Mouse (Mus musculus) CD4-positive, CD25-positive, alpha-beta regulatory T cell, adult 2 months (primary cell): ENCODE results near the gene Sbk3.
"Not testable (repeated sequence)": the region's sequence is repeated elsewhere in the genome, so short reads cannot be mapped to it uniquely, and the experiment has no call there.

Experiments
- DNase-seq: peaks from one replicate; pipeline ENCODE4 v3.0.0-alpha.2; 2012; ENCODE audit warnings: low read depth, low spot score

Sbk3 gene

DNA sequence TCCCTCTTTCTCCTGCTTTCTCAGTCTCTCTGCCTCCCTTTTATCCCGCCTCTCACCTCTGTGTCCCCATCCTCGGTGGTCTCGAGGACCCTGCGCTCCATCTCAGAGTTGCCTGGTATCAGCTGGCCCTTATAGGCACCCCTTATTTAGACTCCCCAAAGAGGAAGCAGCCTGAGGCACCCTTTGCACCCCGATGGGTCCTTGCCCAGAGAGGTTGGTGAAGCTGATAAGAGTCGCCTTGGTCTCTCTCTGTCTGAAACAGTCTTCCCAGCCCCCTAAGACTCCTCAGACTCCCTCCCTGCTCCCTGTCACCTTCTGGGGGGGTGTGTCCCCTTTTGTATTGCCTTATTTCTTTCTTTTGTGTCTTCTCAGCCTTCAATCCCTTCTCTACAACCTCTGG lies at the start of gene Sbk3:
TSS of gene Sbk3 (minus strand) at position 101 of the 400 bp plus-strand sequence.
- no peak for DNase-seq

DNA sequence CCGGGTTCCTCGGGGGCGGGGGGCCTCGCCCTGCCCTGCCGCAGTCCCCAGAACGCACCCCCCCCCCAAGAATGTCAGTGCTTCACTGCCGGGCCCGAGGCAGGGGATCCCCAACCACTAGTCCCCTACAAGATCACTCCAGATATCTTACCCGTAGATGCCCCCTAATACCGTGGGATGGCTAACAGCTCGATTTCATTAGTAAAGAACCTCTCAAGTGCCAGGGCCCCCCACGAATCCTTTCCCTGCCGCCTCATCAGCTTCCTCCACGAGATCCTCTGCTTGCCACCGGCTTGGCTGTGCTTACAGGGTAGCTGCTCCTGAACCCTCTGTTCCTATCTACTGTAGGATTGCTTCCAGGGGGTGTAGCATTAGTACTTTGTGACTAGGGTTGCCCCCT lies 49.7 kb upstream of the Sbk3 start:
- no peak for DNase-seq

DNA sequence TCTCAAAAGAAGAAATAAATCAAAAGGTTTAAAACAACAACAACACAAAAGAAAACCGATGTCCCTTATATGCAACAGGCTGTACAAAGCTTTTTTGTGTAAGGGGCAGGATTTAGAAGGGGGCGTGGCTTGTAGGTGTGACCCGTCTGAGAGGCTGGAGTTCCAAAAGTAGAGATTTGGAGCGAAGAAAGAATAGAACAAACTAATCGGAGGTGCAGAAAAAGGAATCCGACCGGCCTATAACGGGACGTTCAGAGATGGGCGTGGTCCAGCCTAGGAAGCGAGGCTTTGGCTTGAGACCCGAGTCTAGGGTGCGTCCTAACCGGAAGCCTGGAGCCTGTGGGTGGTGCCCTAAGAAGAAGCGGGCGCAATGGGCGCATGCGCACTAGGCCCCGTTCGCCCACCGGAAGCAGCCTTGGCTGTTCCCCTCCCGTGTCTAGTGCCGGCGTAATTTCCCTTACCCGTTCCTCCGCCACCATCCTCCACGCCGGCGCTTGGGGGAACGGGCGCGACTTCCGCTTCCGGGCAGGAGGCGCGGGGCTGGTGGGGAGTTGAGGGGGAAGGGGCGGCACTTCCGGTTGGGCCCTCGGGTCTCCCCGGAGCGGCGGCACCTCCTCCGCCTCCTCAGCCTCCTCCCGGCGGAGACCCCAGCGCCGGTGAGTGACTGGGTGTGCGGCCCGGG lies 49.2 kb upstream of the Sbk3 start, which contains the start of the genes Zfp865 and Ccdc106:
TSS of gene Zfp865 (plus strand) at position 377 of the 682 bp plus-strand sequence.
TSS of gene Ccdc106 (plus strand) at position 554 of the 682 bp plus-strand sequence.
- peak; percentile 100 for DNase-seq

DNA sequence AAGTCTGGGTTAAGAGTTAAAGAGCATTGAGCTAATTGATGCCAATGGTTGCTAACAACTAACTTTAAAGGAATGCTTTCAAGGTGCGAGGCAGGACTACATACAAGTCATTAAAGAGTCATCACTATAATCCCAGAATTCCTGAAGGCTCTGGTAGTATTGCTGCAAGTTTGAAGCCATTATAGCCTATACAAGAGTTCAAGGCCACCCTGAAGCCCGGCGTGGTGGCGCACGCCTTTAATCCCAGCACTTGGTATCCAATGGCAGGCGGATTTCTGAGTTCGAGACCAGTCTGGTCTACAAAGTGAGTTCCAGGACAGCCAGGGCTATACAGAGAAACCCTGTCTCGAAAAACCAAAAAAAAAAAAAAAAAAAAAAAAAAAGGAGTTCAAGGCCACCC lies 48.6 kb upstream of the Sbk3 start:
- not testable (repeated sequence) for DNase-seq

DNA sequence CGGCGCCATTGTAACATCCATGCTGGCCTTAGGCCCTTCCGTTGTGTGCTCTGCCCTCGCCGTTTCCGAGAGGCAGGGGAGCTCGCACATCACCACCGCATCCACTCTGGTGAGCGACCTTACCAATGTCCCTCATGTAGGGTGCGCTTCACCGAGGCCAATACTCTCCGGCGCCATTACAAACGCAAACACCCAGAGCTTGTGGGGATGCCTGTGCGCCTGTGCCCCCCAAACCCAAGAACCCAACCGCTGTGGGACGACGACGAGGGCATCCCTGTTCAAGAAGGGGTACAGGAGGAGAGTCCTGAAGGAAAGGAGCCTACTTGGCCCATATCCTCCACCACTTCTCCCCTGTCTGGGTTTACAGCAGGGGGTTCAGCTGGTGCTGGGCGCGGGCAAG lies 47.0 kb upstream of the Sbk3 start:
- DNase-seq: no peak

DNA sequence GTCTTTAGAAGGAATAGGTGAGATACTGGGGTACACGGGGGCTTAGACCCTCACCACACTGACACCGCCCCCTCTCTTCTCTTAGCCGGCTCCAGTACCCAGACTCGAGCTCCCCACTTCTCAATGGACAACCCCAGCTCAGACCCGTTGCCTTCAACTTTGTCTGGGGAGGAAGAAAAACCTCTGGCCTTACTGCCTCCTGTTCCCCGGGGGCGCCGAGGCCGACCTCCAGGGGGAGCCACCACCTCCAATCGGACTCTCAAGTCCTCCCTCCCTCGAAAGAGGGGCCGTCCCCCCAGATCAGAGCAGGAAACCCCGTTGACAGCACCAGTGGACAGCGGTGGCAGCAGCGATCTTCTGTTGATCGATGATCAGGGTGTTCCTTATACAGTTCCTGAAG lies 46.4 kb upstream of the Sbk3 start:
- peak; percentile 43 for DNase-seq

DNA sequence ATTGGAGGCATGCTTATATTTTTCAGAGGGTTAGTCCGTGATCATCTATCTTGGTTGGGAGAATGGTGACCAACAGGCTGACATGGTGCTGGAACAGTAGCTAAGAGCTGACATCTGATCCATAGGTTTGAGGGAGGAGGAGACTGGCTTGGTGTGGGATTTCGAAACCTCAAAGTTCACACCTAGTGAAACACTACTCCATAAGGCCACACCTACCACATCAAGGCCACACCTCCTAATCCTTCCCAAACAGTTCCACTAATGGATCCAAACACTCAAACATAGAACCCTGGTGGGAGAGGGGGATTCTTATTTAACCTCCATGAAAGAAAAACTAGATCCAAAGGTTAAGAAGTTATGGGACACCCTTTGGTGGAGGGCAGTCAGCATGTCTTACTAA lies 46.0 kb upstream of the Sbk3 start:
- DNase-seq: no peak

DNA sequence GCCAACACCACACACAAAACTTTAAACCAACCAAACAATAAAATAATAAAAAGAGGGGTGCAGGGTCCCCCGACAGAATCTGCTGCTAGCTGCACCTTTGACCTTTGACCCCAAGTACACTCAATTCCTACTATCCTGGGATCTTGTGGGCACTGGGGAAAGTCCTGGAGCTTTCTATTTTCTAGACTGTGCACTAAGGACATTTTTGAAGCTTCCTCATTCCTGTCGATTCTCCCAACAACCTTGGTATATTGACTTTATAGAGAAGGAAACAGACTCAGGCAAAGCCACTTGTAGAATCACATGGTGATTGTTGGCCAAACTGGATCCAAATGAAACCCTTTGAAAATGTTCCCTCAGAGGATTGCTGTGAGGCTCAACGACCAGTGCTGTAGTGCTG lies 45.1 kb upstream of the Sbk3 start:
- no peak for DNase-seq

DNA sequence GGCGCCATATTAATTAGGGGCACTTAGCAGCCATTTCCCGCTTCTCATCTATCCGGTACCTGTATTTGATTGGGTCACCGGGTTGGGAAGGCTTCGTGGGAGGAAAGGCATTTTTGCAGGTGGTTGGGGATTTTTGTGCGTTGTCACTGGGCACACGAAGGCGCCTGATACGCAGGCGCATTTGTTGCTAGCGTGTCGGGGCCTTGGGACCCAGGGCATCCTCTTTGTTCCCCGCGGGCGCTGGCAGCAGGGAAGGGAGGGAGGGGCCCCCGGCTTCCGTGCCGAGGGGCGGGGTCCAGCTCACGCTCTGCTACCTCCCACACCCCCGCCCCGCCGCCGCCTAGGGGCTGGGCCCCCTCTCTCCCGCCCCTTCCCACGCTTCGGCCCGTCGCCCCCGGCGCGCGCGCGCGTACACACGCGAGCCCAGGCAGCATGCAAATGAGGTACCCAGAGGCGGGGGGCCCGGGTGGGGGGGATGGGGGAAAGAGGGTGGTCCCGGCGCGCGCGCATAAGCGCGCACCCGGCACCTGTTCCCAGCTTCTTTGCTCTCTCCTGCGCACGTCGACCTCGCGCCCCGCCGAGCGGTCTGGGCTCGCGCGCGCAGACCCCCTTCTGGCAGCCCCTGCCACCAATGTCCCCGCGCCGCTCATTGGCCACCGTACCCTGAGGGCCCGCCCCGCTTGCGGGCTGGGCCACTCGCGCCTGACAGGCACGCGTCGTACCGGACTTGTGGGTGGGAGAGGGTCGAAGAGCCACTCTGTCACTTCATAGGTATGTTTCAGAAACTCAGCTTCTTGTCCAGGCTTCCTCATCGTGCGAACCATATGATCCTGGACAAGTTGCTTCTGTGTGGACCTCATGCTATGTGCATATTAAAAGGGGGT lies 44.4 kb upstream of the Sbk3 start, which contains the start of gene Gm44973:
TSS of gene Gm44973 (plus strand) at position 379 of the 884 bp plus-strand sequence.
- peak; percentile 95 for DNase-seq

DNA sequence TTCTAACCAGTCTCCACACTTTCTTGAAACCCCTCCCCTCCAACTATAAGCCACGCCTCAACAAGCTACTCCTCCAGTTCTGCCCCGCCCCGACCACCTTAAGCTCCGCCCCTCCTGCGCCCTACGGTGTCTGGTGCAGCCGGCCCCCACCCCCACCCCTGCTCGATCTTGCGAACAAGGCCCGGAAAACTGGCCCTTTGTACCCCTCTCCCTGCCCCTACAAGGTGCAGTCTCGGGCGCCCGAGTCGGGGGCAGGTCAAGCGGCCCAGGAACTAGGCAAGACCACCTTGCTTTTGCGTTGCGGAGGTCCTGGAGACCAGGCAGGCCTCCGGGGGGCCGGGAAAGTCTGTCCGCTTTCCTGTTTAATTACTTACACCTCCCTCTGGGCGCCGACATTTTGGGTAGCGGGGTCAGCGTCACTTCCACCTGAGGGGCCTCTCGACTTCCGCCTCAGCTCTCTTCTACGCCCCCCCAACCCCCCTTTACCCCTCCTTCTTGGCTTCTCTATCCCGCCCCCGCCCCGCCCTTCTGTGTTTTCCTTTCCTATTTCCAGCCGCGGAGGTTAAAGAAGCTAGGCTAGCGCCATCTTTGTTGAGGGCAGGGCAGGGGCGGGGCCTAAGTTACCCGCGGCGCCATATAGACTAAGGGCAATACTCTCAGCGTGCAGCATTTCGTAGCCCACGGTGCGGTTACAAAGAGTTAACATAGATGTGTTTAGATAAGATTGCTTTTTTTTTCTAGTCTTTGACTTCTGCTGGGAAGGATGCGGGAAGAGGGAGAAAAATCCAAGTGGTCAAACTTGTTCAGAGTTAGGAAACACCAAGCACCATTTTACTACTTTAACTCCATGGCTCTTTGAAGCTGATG lies 43.5 kb upstream of the Sbk3 start, which contains the start of the genes Zfp524 and Fiz1:
TSS of gene Zfp524 (plus strand) at position 165 of the 867 bp plus-strand sequence.
TSS of gene Fiz1 (minus strand) at position 447 of the 867 bp plus-strand sequence.
- peak; percentile 98 for DNase-seq

DNA sequence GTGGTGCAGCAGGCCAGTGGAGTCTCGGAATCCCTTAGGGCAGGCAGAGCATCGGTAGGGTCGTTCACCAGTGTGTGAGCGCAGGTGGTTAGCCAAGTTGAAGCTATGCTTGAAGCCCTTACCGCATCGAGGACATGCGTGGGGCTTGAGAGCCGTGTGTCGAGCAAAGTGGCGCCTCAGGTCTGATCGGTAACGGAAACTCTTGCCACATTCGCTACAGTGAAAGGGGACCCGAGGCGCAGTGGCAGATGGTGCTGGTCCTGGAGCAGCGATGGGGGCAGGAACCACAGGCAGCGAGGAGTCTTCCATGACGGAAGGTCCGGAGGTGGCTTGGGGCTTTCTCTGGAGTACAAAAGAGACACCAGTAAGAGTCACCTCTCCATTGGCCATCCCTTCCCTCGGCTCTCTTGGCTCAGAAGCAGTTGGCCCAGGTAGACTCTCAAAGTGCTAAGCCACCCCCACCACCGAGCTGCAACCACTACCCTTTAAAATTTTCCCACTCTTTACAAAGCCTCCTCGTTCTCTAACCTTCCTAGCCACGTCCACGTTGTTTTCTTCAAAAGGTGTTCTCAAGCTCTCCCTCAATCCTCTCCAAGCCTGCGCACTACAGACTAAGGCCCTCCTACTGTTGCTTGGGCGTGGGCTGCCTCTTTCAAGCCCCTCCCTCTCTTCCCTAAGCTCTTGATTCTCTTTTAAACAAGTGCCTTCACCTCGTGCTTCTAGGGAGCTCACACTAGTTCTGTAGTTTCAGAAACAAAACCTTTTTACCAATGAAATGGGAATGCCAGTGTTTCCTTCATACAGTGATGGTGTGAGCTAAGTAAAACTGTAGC lies 41.9 kb upstream of the Sbk3 start:
- no peak for DNase-seq

DNA sequence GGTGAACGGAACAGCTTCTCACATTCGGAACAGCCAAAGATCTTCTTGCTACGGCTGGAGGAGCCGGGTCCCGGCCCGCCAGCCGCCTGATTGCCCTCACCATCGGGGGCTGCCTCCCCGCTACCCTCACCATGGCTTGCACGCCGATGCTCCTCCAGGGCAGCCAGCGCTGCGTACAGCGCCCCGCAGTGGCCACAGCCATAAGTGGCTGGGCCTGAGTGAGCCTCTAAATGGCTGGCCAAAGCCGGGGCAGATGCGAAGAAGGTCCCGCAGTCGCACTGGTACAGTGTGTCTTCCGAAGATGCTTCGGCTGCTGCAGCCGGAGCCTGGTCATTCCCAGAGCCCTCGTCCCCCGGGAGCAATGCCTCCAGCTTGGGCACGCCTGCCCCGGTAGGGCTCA lies 37.3 kb upstream of the Sbk3 start:
- DNase-seq: no peak

DNA sequence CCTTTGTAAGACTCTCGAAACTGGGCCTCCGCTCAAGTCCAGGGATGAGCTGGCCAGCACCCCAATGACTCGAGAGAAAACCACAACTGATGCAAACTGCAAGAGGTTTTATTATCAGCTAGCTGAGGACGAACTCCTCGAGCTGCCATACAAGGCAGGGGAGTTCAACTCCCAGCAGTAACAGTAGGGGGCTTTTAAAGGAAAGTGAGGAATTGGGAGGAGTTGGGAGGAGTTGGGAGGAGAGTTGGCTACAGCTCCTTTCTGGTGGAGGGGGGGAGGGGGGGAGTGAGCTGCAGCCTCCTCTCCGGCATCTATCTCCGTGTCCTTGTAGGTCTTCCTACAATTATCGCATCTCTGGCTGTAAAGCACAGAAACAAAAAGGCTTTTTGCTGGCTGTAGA lies 31.9 kb upstream of the Sbk3 start:
- not testable (repeated sequence) for DNase-seq

DNA sequence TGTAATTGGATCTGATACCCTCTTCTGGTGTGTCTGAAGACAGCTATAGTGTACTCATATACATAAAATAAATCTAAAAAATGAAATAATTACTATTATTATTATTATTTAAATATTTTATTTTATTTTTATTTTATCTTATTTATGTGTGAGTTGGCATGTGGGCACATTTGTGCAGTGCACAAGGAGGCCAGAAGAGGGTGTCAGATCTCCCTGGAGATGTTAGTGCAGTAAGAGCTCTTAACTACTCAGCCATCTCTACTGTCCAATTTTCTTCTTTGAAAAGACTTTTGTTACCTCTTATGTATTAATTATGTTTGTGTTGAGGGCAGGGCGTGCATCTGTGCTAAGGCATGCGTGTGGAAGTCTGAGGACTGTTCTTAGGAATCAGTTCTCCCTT lies 28.9 kb upstream of the Sbk3 start:
- DNase-seq: peak; percentile 69

DNA sequence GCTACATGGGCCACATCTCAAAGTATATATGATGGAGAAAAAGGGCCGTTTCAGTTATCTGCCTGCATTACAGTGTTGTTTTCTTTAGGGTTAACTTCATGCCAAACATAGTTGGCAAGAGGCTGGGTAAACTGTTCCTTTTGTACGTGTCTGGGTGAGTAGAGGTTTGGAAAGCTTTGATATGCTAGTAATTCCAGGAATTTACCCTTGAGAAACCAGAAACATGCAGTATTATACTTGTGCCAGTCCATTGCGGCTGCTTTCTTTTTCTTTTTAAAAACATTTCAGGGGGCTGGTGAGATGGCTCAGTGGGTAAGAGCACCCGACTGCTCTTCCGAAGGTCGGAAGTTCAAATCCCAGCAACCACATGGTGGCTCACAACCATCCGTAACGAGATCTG lies 26.0 kb upstream of the Sbk3 start:
- no peak for DNase-seq

DNA sequence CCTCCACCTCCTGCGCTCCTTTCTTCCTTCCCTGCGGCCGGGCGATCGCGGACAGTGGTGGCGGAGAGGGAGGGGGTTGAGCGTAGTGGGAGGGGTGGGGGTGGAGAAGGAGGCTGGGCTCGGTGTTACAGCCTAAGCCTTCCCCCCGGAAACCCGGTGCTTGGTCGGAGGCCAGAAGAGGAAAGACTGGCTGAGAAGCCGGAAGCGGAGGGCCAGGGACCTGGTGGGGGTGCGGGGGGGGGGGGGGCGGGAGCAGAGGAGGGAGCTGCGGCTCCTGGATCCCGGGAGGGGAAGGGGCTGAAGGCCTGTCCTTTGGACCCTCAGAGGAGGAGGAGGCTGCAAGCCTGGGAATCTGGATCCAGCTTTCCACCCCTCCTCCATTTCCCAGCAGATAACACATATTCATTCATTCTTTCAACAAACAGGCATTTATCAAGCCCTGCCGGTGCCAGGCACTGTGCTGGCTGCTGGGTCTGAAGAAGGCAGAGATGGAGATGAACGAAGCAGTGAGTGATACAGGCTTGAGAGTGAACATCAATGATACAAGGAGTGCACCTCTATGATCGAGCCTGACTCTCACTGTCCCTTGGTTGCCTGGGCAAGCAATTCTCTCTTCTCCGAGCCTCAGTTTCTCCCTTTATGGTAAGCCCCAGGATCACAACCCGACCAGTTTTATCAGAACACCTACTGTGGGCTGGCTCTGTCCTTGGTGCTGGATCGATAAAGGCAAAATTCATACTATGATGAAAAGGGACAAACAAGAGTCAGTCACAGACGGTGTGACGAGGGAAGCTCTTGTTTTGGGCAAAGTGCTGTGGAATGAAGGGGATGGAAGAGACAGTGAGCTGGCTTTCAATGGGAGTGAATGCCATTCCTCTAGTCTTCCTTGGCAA lies 25.3 kb upstream of the Sbk3 start, which contains the start of gene Zfp579:
TSS of gene Zfp579 (minus strand) at position 156 of the 893 bp plus-strand sequence.
- peak; percentile 87 for DNase-seq

DNA sequence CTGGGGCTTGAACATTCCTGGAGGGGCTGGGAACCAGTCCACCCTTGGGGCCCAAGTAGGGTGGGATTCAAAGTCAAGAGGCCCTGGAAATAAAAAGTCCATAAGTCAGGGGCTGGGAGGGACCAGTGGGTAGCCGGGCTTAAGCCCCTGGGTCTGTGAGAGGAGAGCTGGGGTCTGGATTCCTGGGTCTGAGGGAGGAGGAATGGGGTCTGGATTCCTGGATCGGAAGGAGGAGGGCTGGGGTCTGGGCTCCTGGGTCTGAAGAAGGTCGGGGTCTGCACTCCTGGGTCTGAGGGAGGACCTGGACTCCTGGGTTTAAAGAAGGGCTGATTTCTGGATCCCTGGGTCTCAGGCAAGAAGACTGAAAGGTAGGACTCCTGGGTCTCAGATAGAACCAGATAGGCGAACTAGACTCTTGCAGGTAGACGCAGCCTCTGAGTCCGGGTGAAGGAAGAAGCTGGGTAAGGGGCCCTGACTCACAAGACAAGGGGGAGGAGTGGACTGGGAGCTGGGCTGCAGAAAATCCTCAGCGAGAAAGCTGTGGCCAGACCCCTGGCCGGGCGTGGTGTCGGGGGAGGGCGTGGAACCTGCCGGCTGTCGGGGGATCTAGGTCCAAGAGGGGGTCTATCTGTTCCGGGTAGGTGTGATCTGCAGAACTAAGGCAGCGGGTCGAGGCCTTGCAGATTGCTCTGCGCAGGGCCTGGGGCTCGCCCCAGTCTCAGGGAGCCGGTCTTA lies 24.5 kb upstream of the Sbk3 start:
- no peak for DNase-seq

DNA sequence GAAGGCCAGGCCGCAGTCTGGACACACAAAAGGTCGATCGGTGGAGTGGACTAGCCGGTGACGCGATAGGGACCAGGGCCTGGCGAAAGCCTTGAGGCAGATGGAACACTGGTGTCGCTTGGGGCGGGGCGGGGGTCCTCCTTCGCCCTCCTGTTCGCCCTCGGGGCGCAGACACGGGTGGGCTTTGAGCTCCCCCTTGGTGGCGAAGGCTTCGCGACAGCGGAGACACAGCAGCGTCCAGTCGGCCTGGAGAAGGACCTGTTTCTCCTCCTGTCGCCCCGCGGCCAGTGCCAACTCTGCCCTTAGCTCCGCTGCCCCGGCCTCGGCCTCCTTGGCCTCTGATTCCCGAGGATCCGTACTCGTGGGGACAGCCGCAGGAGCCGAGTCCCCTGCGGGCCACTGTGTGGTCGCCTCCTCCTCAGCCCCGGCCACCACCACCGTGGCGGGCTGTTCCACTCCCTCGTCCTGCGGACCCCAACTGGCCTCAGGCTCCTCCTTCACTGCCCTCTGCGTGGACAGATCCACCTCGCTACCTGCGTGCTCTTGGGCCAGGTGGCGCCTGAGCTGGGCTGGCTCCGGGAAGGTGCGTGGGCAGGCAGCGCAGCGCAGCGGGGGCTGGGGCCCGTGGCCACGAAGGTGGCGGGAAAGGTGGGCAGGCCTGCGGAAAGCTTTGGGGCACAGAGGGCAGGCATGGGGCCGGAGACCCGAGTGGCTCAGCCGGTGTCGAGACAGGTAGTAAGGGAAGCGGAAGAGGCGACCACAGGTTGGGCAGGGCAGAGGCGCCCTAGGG lies 23.2 kb upstream of the Sbk3 start:
- no peak for DNase-seq
